Mouse (Mus musculus) neural tube, embryonic 15.5 days (tissue): ENCODE measurements around the gene Mvp. TPM values are rescaled to one million over a fixed set of nuclear protein-coding genes. Genes with fewer than 3 reads are reported as not detected.
A peak's percentile ranks its signal among the peaks of the same experiment; 100 is the strongest.

Experiments used
- ATAC-seq: fragments of 200-750 bp; cut with Nextera tagmentation; 2 replicates; pipeline ENCODE4 v1.8.0; 2017; ENCODE audit warnings: mild to moderate bottlenecking, moderate TSS enrichment, moderate library complexity; ENCODE audit not compliant: low FRiP score
- H3K27ac ChIP-seq: fragments of 300-500 bp; sonication (generic); replicated peaks from 2 replicates; pipeline ENCODE4 v1.5.1; 2015; ENCODE audit warnings: mild to moderate bottlenecking, inconsistent platforms
- H3K27me3 ChIP-seq: fragments of 300-500 bp; sonication (generic); replicated peaks from 2 replicates; pipeline ENCODE4 v1.6.1; 2015; ENCODE audit warnings: inconsistent platforms
- H3K36me3 ChIP-seq: fragments of 300-500 bp; sonication (generic); 2 replicates; pipeline ENCODE4 v1.6.1; 2015; ENCODE audit warnings: inconsistent platforms
- H3K4me1 ChIP-seq: fragments of 300-500 bp; sonication (generic); 2 replicates; pipeline ENCODE4 v1.6.1; 2015; ENCODE audit warnings: inconsistent platforms
- H3K4me2 ChIP-seq: fragments of 300-500 bp; sonication (generic); 2 replicates; pipeline ENCODE4 v1.6.1; 2015; ENCODE audit warnings: inconsistent platforms, mild to moderate bottlenecking, moderate library complexity
- H3K4me3 ChIP-seq: fragments of 300-500 bp; sonication (generic); replicated peaks from 2 replicates; pipeline ENCODE4 v1.5.1; 2015; ENCODE audit warnings: mild to moderate bottlenecking, inconsistent platforms
- H3K9ac ChIP-seq: fragments of 300-500 bp; sonication (generic); replicated peaks from 2 replicates; pipeline ENCODE4 v1.6.1; 2015; ENCODE audit warnings: mild to moderate bottlenecking, inconsistent platforms
- H3K9me3 ChIP-seq: fragments of 300-500 bp; sonication (generic); replicated peaks from 2 replicates; pipeline ENCODE4 v1.6.1; 2016; ENCODE audit warnings: inconsistent platforms
- WGBS: fragments of 180-500 bp; shearing (Covaris S2); methylation state at CpG from one replicate; pipeline ENCODE4 v1.1.7; 2015; ENCODE audit warnings: mixed read lengths; 5-methylcytosine and 5-hydroxymethylcytosine counted together
- polyA plus RNA-seq: library from polyadenylated mRNA; unstranded; fragments of >200 nt; fragmentation: Nextera tagmentation; extraction: Ambion mirVana; gene quantifications from 2 replicates; pipeline ENCODE4 v1.2.1, GENCODE M21; 2015

Mvp gene
- polyA plus RNA-seq, 1 experiment from 2014 or later: 5.2 TPM

DNA sequence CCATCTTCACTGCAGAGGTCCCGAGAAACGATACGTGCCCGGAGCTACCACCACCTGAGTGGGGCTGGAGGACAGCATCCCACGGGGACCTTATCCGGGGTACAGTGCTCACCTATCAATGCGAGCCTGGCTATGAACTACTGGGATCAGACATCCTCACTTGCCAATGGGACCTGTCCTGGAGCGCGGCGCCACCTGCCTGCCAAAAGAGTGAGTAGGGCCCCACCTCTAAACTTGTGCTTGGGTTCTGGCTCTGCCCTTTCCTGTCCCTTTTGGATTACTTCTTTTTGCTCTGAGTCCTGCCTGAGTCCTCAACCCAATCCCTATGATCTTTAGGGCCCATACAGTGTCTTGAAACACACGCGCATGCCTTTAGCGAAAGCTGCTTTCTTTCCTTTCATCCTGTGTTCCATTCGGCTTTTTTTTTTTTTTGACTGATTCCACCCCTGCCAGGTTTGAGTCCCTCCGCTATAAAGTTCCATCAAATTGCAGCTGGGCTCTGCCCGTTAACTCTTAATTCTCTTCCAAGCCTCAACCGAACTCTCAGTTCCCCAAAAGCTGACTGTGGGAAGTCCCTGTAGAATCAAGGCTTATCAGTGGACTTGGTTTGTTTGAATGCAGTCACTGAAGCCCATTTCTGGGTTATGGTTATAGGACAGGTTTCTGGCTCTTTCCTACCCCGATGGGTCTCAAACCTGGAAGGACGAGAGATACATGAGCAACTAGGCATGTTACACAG lies 50.7 kb downstream of the Mvp start:
- WGBS: 24% methylated on average over 19 of the region's 19 CpGs
- no peak overlapping the region for H3K4me3 ChIP-seq
- H3K27ac ChIP-seq: no peak overlapping the region
- H3K4me2 ChIP-seq: no peak overlapping the region
- peaks cover 85% of the 10 kb centered on the region for H3K36me3 ChIP-seq
- H3K9ac ChIP-seq: no peak overlapping the region
- no peak for ATAC-seq
- no peaks in the 10 kb centered on the region for H3K4me1 ChIP-seq
- peaks cover 15% of the 10 kb centered on the region; the same call in 1 of the 2 replicates for H3K27me3 ChIP-seq
- H3K9me3 ChIP-seq: no peaks in the 10 kb centered on the region

DNA sequence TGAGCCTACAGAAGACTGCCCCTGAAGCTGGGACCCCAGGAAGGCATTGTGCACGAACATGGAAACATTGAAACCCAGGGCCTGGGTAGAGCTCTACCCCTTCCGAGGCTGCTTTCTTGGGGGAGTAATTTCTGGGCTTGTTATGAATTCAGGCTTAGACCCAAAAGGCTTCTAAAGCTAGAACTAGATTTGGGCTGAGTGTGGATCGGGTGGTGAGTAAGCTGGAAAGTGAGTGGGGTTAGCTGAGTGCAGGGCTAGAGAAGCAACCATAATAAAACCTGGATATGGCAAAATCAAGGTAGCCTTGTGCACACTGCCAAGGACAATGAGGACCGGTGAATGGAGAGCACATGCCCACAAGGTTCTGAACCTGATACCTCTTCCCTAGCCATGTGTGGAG lies 52.5 kb downstream of the Mvp start:
- H3K4me3 ChIP-seq: no peak overlapping the region
- no peak overlapping the region for H3K27ac ChIP-seq
- H3K36me3 ChIP-seq: peaks cover 85% of the 10 kb centered on the region
- 93% methylated on average over 4 of the region's 4 CpGs for WGBS
- ATAC-seq: no peak
- H3K9ac ChIP-seq: no peak overlapping the region
- no peak overlapping the region for H3K4me2 ChIP-seq
- no peaks in the 10 kb centered on the region for H3K9me3 ChIP-seq
- H3K4me1 ChIP-seq: no peaks in the 10 kb centered on the region
- peaks cover 15% of the 10 kb centered on the region; the same call in 1 of the 2 replicates for H3K27me3 ChIP-seq

DNA sequence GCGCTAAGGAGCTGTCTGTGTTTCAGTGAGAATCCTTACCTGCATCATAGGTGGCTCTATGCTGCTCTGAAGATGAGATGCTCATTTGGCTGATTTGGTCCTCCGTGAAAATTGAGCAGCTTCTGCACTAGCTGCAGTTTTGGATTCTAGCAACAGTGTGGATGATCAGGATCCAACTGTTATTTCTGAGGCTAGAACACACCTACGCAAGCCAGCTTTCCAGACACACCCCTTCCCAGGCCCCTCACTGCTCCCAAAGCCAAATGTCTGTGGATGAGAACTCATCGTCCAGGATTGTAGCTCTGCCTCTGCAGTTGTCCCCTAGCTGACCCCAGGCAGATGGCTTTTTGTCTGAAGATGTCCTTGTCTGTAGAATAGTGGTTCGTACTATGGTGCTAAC lies 53.3 kb downstream of the Mvp start:
- H3K4me1 ChIP-seq: no peaks in the 10 kb centered on the region
- 82% methylated on average over 5 of the region's 5 CpGs for WGBS
- no peak overlapping the region for H3K4me2 ChIP-seq
- H3K9ac ChIP-seq: no peak overlapping the region
- no peak for ATAC-seq
- peaks cover 84% of the 10 kb centered on the region for H3K36me3 ChIP-seq
- H3K27ac ChIP-seq: no peak overlapping the region
- no peaks in the 10 kb centered on the region for H3K9me3 ChIP-seq
- no peak overlapping the region for H3K4me3 ChIP-seq
- peaks cover 15% of the 10 kb centered on the region; the same call in 1 of the 2 replicates for H3K27me3 ChIP-seq

DNA sequence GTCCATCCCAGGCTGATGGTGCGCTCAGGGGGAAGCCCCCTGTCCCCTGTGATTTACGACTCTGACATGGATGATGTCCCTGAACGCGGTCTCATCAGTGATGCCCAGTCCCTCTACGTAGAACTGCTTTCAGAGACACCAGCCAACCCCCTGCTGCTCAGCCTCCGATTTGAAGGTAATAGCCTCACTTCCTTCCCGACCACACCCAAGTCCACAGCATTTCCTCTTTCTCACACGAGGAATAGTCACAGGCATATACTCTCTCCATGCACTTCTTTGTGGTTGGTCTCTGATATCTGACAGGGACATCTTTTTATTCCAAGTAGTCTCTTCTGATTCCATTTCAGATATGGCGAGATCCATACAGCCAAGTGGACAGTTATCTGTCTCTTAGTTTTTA lies 54.6 kb downstream of the Mvp start:
- Histone ChIP-seq H3K9me3 (no peaks in the 10 kb centered on the region), H3K4me3 (no peak overlapping the region), H3K4me1 (no peaks in the 10 kb centered on the region; the same call in 1 of the 2 replicates), H3K27me3 (peaks cover 15% of the 10 kb centered on the region; the same call in 1 of the 2 replicates), H3K36me3 (peaks cover 89% of the 10 kb centered on the region), H3K27ac (no peak overlapping the region), H3K4me2 (no peak overlapping the region), H3K9ac (no peak overlapping the region)
- WGBS: 55% methylated on average over 9 of the region's 9 CpGs
- ATAC-seq: no peak

DNA sequence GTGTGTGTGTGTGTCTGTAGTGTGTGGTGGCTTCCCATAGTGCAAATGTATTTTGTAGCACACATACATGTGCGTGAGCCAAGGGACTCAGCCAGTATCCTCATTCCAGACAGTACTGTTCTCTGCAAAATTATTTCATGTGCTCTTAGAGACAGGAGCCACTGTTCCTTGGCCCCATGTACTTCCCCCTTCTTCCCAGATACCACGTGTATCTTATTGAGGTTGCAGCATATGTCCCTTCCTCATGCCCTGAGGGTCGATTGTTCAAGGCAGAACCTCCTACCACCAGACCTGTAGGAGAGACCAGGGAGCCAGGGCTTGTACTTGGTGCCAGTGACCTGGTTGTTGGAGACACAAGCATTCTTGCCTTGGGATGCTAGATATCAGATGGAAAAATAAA lies 59.3 kb downstream of the Mvp start:
- no peaks in the 10 kb centered on the region for H3K9me3 ChIP-seq
- no peak overlapping the region for H3K4me3 ChIP-seq
- no peak overlapping the region for H3K9ac ChIP-seq
- 64% methylated on average over 3 of the region's 3 CpGs for WGBS
- peaks cover 53% of the 10 kb centered on the region for H3K36me3 ChIP-seq
- no peak for ATAC-seq
- H3K4me1 ChIP-seq: peaks cover 31% of the 10 kb centered on the region
- H3K27ac ChIP-seq: no peak overlapping the region
- H3K27me3 ChIP-seq: no peaks in the 10 kb centered on the region
- H3K4me2 ChIP-seq: no peak overlapping the region

DNA sequence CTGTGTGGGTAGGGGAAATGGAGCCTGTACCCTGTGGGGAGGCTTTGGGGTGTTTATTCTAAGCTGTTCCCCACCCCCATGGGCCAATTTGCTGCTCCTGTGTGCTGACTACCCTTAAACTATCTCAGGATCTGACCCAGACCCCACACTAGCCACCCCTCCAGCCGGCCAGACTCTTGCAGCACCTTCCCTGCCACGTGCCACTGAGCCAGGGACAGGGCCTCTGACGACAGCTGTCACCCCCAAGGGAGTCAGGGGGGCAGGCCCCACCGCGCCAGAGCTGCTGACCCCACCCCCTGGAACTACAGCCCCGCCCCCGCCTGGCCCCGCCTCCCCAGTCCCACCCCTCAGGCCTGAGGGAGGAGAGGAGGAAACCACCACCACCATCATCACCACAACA lies 61.8 kb downstream of the Mvp start:
- Histone ChIP-seq H3K9ac (peak overlapping the region; percentile 73), H3K36me3 (peaks cover 28% of the 10 kb centered on the region), H3K4me2 (peak overlapping the region; percentile 98), H3K9me3 (no peaks in the 10 kb centered on the region), H3K4me1 (peaks cover 54% of the 10 kb centered on the region), H3K4me3 (peak overlapping the region; percentile 67), H3K27ac (peak overlapping the region; percentile 77), H3K27me3 (no peaks in the 10 kb centered on the region)
- WGBS: 0% methylated on average over 8 of the region's 8 CpGs
- no peak for ATAC-seq

DNA sequence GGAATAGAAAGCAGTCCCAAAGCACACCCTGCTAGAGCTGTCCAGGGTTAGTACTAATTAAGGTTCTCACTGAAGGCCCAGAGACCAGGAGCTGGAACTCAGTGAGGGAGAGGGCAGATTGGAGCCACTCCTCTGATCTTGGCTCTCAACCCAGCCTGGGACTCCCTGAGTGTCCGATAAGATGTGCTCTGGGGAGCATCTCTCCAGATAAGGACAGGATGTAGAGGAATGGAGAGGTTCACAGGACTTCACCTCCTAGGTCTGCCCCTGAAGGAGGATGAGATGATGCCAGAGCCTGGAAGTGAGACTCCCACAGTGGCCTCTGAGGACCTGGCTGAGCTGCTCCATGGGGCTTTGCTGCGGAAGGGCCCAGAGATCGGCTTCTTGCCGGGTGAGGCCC lies 62.7 kb downstream of the Mvp start:
- H3K9ac ChIP-seq: peak overlapping the region; percentile 73
- H3K27ac ChIP-seq: peak overlapping the region; percentile 96
- H3K4me2 ChIP-seq: peak overlapping the region; percentile 98
- H3K27me3 ChIP-seq: no peaks in the 10 kb centered on the region
- no peaks in the 10 kb centered on the region for H3K9me3 ChIP-seq
- H3K4me1 ChIP-seq: peaks cover 62% of the 10 kb centered on the region
- peaks cover 19% of the 10 kb centered on the region for H3K36me3 ChIP-seq
- peak overlapping the region; percentile 67 for H3K4me3 ChIP-seq
- WGBS: 6% methylated on average over 4 of the region's 4 CpGs
- no peak for ATAC-seq

DNA sequence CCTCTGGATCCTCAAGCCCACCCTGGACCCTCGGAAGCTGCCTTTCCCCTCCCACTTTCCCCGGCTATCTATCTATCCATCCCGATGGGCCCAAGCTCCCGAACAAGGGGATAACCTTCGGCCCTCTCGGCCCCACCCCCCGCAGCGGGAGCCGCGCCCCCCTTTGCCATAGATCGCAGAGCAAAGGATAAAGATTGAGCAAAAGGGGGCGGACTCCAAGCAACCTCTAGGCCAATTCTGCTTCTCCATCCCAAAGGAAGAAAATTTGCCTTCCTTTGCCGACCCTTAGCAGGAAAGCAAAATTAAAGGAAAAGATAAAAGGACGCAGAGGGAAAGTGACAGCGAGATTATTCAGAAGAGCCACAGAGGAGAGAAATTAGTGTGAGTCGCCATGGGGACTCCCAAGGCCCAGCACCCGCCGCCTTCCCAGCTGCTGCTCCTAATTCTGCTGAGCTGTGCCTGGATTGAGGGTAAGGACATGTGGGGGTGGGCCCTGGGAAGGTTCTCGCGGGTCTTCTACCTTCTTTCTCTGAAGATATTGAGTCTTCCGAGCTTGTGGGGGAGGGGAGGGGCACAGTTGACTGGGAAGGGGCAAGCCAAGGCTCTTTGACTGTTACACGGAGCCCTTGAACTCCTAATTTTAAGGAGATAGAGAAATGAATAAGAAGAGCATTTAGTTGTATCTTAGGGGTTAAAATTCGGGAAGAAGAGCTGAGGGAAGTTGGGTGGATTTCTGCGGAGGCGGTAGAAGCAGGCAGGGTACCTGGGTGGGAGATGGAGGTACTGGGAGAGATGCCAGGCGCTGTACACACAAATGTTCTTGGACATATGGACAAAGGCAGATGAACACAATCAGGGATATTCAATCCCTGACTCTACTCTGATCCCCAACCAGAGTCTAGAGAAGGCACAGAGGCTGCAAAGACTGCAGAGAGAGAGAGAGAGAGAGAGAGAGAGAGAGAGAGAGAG lies 63.5 kb downstream of the Mvp start:
- peak overlapping the region; percentile 67 for H3K4me3 ChIP-seq
- H3K4me1 ChIP-seq: peaks cover 71% of the 10 kb centered on the region
- peak overlapping the region; percentile 98 for H3K4me2 ChIP-seq
- no peaks in the 10 kb centered on the region for H3K9me3 ChIP-seq
- peaks cover 22% of the 10 kb centered on the region for H3K36me3 ChIP-seq
- peak; percentile 18 for ATAC-seq
- H3K9ac ChIP-seq: peak overlapping the region; percentile 73
- peak overlapping the region; percentile 96 for H3K27ac ChIP-seq
- WGBS: 5% methylated on average over 26 of the region's 26 CpGs
- H3K27me3 ChIP-seq: no peaks in the 10 kb centered on the region

DNA sequence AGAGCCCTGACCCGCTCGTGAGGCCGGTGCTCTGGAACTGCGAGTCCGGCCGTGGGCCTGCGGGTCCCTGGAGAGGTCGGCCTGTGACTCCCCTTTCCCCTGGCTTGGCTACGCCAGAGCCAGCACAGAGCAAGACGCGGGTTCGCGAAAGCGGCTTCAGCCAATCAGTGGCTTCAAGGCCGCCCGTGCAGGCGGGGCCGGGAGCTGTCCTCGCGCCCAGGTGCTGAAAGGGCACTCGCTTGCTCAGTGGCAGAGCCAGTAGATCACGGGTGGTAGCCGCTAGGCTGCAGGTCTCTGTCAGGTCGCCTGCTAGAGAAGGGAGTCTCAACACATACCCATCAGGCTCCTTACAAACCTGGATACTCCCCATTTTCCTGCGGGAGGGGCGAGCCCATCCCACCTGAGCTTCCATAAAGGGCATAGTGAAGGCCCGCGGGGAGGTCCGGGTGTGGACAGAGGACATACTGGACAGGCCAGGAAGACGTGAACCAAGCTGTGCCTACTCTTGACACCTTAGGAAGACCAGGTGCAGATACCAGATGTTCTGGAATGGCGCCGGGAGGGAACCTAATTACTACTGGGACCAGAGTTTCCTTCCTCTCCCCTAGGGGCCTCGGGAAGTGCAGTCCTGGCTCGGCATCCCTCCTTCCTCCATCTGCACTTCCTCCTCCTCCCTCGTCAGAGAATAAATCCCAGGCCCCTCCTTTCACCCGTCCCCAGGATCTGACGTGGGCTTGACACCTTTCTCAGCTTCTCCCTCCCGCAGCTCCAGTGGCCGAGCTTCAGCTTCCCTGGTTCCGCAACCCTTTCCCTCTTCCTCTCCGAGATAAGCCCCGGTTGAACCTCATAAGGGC lies 64.4 kb downstream of the Mvp start, which contains the start of gene Sez6l2:
Gene Sez6l2, plus strand, starts transcription at position 771 of the 854 bp plus-strand sequence.
- WGBS: under 1% methylated on average over 42 of the region's 42 CpGs
- peak; percentile 90 for ATAC-seq
- H3K9me3 ChIP-seq: no peaks in the 10 kb centered on the region
- peaks cover 72% of the 10 kb centered on the region for H3K4me1 ChIP-seq
- H3K27ac ChIP-seq: peak within 1 kb of the TSS; percentile 96
- no peaks in the 10 kb centered on the region for H3K27me3 ChIP-seq
- H3K4me2 ChIP-seq: peak within 1 kb of the TSS; percentile 98
- peak within 1 kb of the TSS; percentile 73 for H3K9ac ChIP-seq
- peak within 1 kb of the TSS; percentile 67 for H3K4me3 ChIP-seq
- H3K36me3 ChIP-seq: peaks cover 22% of the 10 kb centered on the region

DNA sequence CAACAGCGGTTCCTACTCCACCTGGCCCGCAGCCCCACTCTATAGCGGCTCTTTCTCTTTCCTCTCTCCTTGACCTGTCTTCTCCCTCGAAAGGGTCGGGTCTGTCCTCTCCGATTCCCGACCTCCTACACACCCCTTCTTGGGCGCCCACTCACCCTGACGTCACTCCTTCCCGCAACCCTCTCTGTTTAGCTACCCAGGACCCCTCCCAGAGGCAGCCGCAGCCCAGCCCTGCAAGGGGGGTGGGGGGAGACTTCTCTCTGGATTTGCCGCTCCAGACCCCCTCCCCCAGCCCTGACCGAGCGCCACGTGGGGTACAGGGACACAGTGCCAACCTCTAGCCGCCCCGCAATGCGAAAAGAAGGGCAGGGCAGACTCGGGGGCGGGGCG lies 65.0 kb downstream of the Mvp start, which contains the start of gene Asphd1:
Gene Asphd1, minus strand, starts transcription at position 180 of the 390 bp plus-strand sequence.
- Histone ChIP-seq H3K4me2 (peak within 1 kb of the TSS; percentile 98), H3K4me3 (peak within 1 kb of the TSS; percentile 67), H3K9ac (peak within 1 kb of the TSS; percentile 73), H3K27me3 (no peaks in the 10 kb centered on the region), H3K9me3 (no peaks in the 10 kb centered on the region), H3K4me1 (peaks cover 69% of the 10 kb centered on the region), H3K27ac (peak within 1 kb of the TSS; percentile 96), H3K36me3 (peaks cover 27% of the 10 kb centered on the region)
- WGBS: 0% methylated on average over 20 of the region's 21 CpGs
- ATAC-seq: peak; percentile 78

DNA sequence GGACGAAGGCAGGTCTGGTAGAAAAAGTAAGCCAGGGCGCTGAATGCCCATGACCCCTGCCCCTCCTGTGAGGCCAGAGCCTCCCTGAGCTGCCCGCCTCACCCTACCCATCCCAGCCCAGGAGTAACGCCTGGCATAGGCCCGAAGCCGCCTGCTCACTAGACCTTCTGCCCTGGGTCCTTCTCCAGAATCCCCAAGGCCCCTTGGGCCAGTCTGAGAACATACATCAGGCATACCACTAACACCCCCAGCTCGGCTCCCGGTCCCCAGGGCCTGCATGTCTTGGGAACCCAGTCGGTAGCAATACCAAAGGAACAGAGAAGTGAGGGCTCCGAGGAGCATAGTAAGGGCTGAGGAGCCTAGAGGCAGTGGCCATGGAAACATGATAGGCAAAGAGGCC lies 65.8 kb downstream of the Mvp start:
- Histone ChIP-seq H3K27ac (peak overlapping the region; percentile 96), H3K4me3 (peak overlapping the region; percentile 67), H3K27me3 (no peaks in the 10 kb centered on the region), H3K9me3 (no peaks in the 10 kb centered on the region), H3K4me2 (peak overlapping the region; percentile 98), H3K9ac (peak overlapping the region; percentile 73), H3K4me1 (peaks cover 62% of the 10 kb centered on the region), H3K36me3 (peaks cover 28% of the 10 kb centered on the region)
- ATAC-seq: no peak
- 75% methylated on average over 10 of the region's 10 CpGs for WGBS
